Mouse (Mus musculus) kidney, adult 2 months (tissue): ENCODE measurements around the gene Dapk1. TPM values are rescaled to one million over a fixed set of nuclear protein-coding genes. Genes with fewer than 3 reads are reported as not detected.

Experiments used
- DNase-seq: peaks from one replicate; pipeline ENCODE4 v3.0.0; 2021
- H3K27ac ChIP-seq: fragments of 200-500 bp; 2 replicates; pipeline ENCODE4 v1.5.1; 2012; ENCODE audit warnings: low read depth, low read length, control low read depth, inconsistent platforms; ENCODE audit not compliant: insufficient read depth
- H3K27me3 ChIP-seq: fragments of 200-500 bp; replicated peaks from 2 replicates; pipeline ENCODE4 v1.6.1; 2012; ENCODE audit warnings: mild to moderate bottlenecking, moderate library complexity, low read length, inconsistent platforms; ENCODE audit not compliant: control insufficient read depth, insufficient read depth
- H3K36me3 ChIP-seq: fragments of 200-500 bp; 2 replicates; pipeline ENCODE4 v1.6.1; 2012; ENCODE audit warnings: mild to moderate bottlenecking, moderate library complexity, low read length, inconsistent platforms; ENCODE audit not compliant: control insufficient read depth, insufficient read depth
- H3K4me1 ChIP-seq: fragments of 200-500 bp; 2 replicates; pipeline ENCODE4 v1.6.1; 2011; ENCODE audit warnings: low read length; ENCODE audit not compliant: control insufficient read depth, insufficient read depth
- H3K4me3 ChIP-seq: fragments of 200-500 bp; 2 replicates; pipeline ENCODE4 v1.5.1; 2011; ENCODE audit warnings: mild to moderate bottlenecking, low read depth, low read length, control low read depth; ENCODE audit not compliant: insufficient read depth
- CTCF ChIP-seq: fragments of 200-500 bp; conservative IDR thresholded peaks from 2 replicates; pipeline ENCODE4 v1.5.1; 2011; ENCODE audit warnings: low read depth, mild to moderate bottlenecking, control low read depth, low read length, moderate library complexity, mixed read lengths; ENCODE audit not compliant: insufficient read depth, insufficient read length
- POLR2A ChIP-seq: fragments of 200-500 bp; IDR thresholded peaks from one replicate; pipeline ENCODE4 v1.6.1; 2011; ENCODE audit warnings: low read depth, low read length, control low read depth
- WGBS: fragments of 180-500 bp; shearing (Covaris S2); methylation state at CpG from one replicate; pipeline ENCODE4 v1.1.7; 2018; 5-methylcytosine and 5-hydroxymethylcytosine counted together
- polyA plus RNA-seq: library from polyadenylated mRNA; depleted of rRNA; stranded (reverse); fragments of >200 nt; gene quantifications from 2 replicates; pipeline ENCODE4 v1.2.3, GENCODE M21; 2012

Gene Dapk1
- polyA plus RNA-seq, 1 experiment, result 39.5 TPM

DNA sequence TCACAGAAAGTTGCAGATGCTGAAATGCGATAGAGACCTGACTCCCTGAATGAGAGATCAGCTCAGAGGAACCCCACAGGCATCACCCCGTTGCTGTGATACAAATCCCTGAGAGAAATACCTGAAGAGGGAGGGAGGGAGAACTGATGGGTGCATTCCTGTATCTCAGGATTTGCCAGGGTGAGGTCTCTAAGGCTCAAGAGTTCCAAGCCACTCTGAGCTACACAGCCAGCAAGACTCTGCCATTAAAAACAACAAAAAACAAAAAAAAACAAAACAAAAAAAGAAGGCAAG is 26.9 kb downstream of the Dapk1 start:
- TF ChIP-seq POLR2A (no peak), CTCF (no peak)
- H3K4me1 ChIP-seq, result no peaks in the 10 kb centered on the region
- H3K27me3 ChIP-seq, result no peaks in the 10 kb centered on the region
- H3K36me3 ChIP-seq, result no peaks in the 10 kb centered on the region
- no peak overlapping the region for H3K4me3 ChIP-seq
- WGBS, result 49% methylated on average over 2 of the region's 2 CpGs
- no peak for DNase-seq
- no peak overlapping the region for H3K27ac ChIP-seq

DNA sequence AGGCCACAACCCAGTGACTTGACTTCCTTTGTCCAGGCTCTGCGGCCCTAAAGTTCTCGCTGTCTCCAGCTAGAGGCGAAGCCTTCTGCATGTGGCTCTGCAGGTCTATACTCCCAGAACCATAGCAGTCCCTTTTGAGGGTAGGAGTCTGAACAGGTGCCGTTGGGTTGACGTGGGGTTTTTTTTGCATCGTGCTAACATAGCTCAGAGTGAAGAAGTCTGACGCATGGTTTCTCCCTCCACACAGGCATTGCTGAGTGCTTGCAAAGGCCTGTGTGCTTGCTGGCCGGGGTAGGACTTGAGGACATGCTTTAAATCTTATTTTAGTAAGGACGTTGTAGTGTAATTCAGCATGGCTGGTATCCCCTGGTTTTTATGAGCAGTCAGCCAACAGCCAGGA is 27.7 kb downstream of the Dapk1 start:
- no peak overlapping the region for H3K27ac ChIP-seq
- no peak for DNase-seq
- H3K4me1 ChIP-seq, result no peaks in the 10 kb centered on the region
- no peak for TF ChIP-seq CTCF
- no peak for TF ChIP-seq POLR2A
- H3K36me3 ChIP-seq, result no peaks in the 10 kb centered on the region
- H3K27me3 ChIP-seq, result no peaks in the 10 kb centered on the region
- H3K4me3 ChIP-seq, result no peak overlapping the region
- 87% methylated on average over 9 of the region's 9 CpGs for WGBS

GRCm38 (mm10) chr13:60633945-60634344 is 32.2 kb downstream of the Dapk1 start:
- no peaks in the 10 kb centered on the region for H3K36me3 ChIP-seq
- no peak for TF ChIP-seq POLR2A
- TF ChIP-seq CTCF, result no peak
- H3K4me1 ChIP-seq, result 0 out of 2 replicates have a peak, but pooled peaks cover 2% of the 10 kb centered on the region
- 52% methylated on average over 6 of the region's 6 CpGs for WGBS
- no peak for DNase-seq
- H3K27ac ChIP-seq, result no peak overlapping the region
- H3K27me3 ChIP-seq, result no peaks in the 10 kb centered on the region
- no peak overlapping the region for H3K4me3 ChIP-seq

DNA sequence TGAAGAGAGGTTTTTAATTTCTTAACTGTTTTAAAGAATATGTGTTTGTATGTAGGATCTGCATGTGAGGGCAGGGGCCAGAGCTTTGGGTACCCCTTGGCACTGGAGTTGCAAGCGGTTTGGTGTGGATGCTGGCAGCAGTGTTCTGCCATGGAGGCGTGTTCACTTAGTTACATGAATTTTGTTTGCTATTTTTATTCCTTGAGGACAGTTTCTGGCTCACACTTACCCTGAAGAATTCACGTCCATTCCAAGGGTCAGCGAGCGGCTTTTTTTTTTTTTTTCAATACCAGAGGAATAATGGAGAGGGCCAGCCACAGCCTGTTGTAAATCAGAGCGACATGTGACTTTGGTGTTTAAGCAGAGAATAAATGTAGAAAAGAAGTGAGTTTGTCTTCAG is 33.9 kb downstream of the Dapk1 start:
- DNase-seq, result peak; percentile 59
- WGBS, result 20% methylated on average over 6 of the region's 6 CpGs
- Histone ChIP-seq H3K36me3 (no peaks in the 10 kb centered on the region), H3K4me1 (0 out of 2 replicates have a peak, but pooled peaks cover 2% of the 10 kb centered on the region), H3K27ac (no peak overlapping the region), H3K27me3 (no peaks in the 10 kb centered on the region), H3K4me3 (no peak overlapping the region)
- TF ChIP-seq CTCF (no peak), POLR2A (no peak)

DNA sequence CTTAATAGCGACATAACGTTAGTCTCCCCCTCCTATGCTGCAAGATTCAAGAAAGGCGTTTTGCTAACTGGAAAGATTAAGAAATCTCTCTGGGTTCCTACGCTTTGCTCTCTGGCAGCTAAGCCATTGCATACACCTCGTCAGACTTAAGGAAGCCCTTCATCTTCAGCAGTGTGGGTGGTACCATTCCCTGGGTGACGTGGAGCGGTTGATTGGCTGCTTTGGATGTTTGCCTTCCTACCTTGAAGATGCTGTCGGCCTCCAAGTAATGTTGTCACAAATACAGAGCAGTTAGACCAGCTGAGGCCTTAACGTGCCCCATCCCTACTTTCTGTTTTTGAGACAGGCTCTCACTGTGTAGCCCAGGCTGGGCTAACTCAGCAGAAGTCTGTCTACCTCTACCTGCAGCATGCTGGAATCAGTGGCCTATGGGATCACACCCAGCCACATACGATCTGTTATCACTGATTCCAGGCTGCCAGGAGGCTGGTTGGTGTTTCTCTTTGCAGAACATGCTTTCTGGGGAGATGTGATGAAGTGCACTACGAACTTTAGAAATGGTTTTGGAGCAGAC is 37.8 kb downstream of the Dapk1 start:
- no peaks in the 10 kb centered on the region for H3K36me3 ChIP-seq
- H3K27me3 ChIP-seq, result no peaks in the 10 kb centered on the region
- H3K4me1 ChIP-seq, result 0 out of 2 replicates have a peak, but pooled peaks cover 2% of the 10 kb centered on the region
- H3K4me3 ChIP-seq, result no peak overlapping the region
- WGBS, result 79% methylated on average over 11 of the region's 11 CpGs
- TF ChIP-seq POLR2A (no peak), CTCF (no peak)
- DNase-seq, result no peak
- no peak overlapping the region for H3K27ac ChIP-seq

DNA sequence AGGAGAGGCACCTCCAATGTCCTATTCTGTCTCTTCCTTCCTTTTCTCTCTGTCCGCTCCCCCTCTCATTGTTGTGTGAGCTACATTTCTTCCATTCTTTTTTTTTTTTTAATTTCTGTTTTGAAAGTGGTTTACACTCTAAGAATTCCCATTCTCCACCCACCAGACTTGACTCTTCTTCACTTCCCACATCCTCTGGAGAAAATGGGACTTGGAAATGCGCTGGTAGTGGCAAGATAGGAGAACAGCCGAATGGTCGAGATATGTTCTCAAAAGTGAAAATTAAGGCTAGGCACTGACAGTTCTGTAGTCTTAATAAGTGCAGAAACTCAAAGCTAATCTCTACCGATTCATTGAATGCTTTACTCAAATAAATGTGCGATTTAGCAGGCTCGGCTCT is 38.7 kb downstream of the Dapk1 start:
- WGBS, result 89% methylated on average over 7 of the region's 7 CpGs
- Histone ChIP-seq H3K27ac (no peak overlapping the region), H3K4me1 (no peaks in the 10 kb centered on the region), H3K4me3 (no peak overlapping the region), H3K27me3 (no peaks in the 10 kb centered on the region), H3K36me3 (no peaks in the 10 kb centered on the region)
- TF ChIP-seq CTCF (no peak), POLR2A (no peak)
- no peak for DNase-seq

- Histone ChIP-seq H3K36me3 (no peaks in the 10 kb centered on the region), H3K27ac (no peak overlapping the region), H3K4me3 (no peak overlapping the region), H3K27me3 (no peaks in the 10 kb centered on the region), H3K4me1 (no peaks in the 10 kb centered on the region)
- 49% methylated on average over 5 of the region's 5 CpGs for WGBS
- TF ChIP-seq CTCF (no peak), POLR2A (no peak)
- no peak for DNase-seq
These were observed 42.7 kb downstream of the Dapk1 start for GRCm38 (mm10) chr13:60644457-60644889.
